Mouse (Mus musculus): ENCODE results near the gene Ripor1.

Ripor1 gene

GRCm38 (mm10) chr8:105636963-105637510 lies 32.0 kb downstream of the Ripor1 start, which contains the start of gene Agrp:
TSS of gene Agrp (minus strand) at chr8:105637393.
- no peak for TF ChIP-seq GATA4 (IDR thresholded peaks at IDR 0.05; ENCODE audit: insufficient replicate concordance, low read length)

- no peak for TF ChIP-seq GATA4 (IDR thresholded peaks at IDR 0.05; ENCODE audit: insufficient replicate concordance, low read length)
Measured at GRCm38 (mm10) chr8:105637601-105638041, 32.6 kb downstream of the Ripor1 start.

GRCm38 (mm10) chr8:105638510-105638909 lies 33.5 kb downstream of the Ripor1 start:
- TF ChIP-seq GATA4 (IDR thresholded peaks at IDR 0.05; ENCODE audit: insufficient replicate concordance, low read length) = no peak

- no peak for TF ChIP-seq GATA4 (IDR thresholded peaks at IDR 0.05; ENCODE audit: insufficient replicate concordance, low read length)
Measured at GRCm38 (mm10) chr8:105639835-105640234, 34.8 kb downstream of the Ripor1 start.

DNA sequence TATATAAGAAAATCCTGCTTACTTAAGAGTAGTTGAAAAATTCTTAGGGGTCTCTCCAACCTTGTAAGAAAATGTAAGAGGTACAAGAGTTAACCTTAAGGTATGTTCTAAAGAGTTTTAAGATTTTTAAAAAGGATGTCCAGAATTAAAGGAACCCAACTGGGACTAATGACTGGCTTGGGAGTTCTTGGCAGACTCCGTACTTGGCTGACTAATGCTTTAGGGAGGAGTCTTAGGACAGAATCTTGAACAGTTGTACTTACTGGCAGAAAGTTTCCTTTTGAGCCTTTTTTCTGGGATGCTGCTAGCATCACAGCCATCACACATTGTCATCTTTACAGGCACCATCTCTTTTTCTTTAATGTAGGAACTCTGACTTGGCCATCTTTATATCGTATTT lies 35.5 kb downstream of the Ripor1 start:
- TF ChIP-seq GATA4 (IDR thresholded peaks at IDR 0.05; ENCODE audit: insufficient replicate concordance, low read length) = no peak

- TF ChIP-seq GATA4 (IDR thresholded peaks at IDR 0.05; ENCODE audit: insufficient replicate concordance, low read length) = no peak
Measured at GRCm38 (mm10) chr8:105645205-105645604, 40.1 kb downstream of the Ripor1 start.

GRCm38 (mm10) chr8:105648929-105649328 lies 43.9 kb downstream of the Ripor1 start:
- no peak for TF ChIP-seq GATA4 (IDR thresholded peaks at IDR 0.05; ENCODE audit: insufficient replicate concordance, low read length)

DNA sequence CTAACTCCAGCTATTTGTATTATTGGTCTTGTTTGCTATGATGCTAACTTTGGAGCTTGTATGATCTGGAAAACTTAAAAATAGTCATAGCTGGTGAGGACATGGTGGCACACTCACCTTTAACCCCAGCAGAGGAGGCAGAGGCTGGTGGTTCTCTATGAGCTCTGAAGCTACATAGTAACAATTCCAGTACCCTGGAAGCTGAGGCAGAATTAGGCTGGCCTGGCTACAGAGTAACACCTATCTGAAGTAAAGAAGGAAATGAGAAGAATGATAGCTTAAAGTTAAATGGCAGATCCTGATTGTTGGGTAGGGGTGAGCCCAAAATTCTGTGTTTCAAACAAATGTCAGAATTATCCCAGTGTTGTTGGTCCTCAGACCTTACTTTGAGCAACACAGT lies 52.6 kb downstream of the Ripor1 start:
- TF ChIP-seq GATA4 (IDR thresholded peaks at IDR 0.05; ENCODE audit: insufficient replicate concordance, low read length) = no peak

DNA sequence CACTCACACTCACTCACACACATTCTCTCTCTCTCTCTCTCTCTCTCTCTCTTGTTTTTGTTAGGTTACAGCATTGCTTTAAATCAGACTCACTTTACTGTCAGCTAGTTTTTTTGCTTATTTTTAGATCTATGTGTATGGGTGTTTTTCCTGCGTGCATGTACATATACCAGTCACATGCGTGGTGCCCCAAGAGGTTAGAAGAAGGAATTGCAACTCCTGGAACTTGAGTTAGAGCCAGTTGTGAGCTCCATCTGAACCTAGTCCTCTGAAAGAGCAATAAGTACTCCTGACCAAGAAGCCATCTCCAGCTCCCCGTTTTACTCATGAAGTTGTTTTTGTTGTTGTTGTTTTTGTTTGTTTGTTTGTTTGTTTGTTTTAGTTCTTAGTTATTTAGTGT lies 56.1 kb downstream of the Ripor1 start:
- TF ChIP-seq GATA4 (IDR thresholded peaks at IDR 0.05; ENCODE audit: insufficient replicate concordance, low read length) = no peak
